Mouse (Mus musculus) forebrain, embryonic 11.5 days (tissue): Measurements from ENCODE around the gene Hipk2. TPM values are rescaled to one million over a fixed set of nuclear protein-coding genes. Genes with fewer than 3 reads are reported as not detected.

Source experiments
- ATAC-seq: fragments of 200-750 bp; cut with Nextera tagmentation; replicated peaks from 2 replicates; pipeline ENCODE4 v1.8.0; 2017; ENCODE audit warnings: moderate TSS enrichment; ENCODE audit not compliant: low FRiP score
- DNase-seq: peaks from one replicate; pipeline ENCODE4 v3.0.0-alpha.2; 2017; ENCODE audit warnings: low spot score
- H3K27ac ChIP-seq: fragments of 300-500 bp; sonication (generic); 2 replicates; pipeline ENCODE4 v1.5.1; 2014; ENCODE audit warnings: low read depth, low read length
- H3K27me3 ChIP-seq: fragments of 300-500 bp; sonication (generic); 2 replicates; pipeline ENCODE4 v1.6.1; 2014; ENCODE audit warnings: mild to moderate bottlenecking, low read length, mixed read lengths; ENCODE audit not compliant: control insufficient read depth, insufficient read depth
- H3K36me3 ChIP-seq: fragments of 300-500 bp; sonication (generic); 2 replicates; pipeline ENCODE4 v1.6.1; 2014; ENCODE audit warnings: mild to moderate bottlenecking, low read length, moderate library complexity, mixed read lengths; ENCODE audit not compliant: control insufficient read depth, insufficient read depth
- H3K4me1 ChIP-seq: fragments of 300-500 bp; sonication (generic); replicated peaks from 2 replicates; pipeline ENCODE4 v1.6.1; 2014; ENCODE audit warnings: low read length, mixed read lengths; ENCODE audit not compliant: control insufficient read depth, insufficient read depth
- H3K4me2 ChIP-seq: fragments of 300-500 bp; sonication (generic); 2 replicates; pipeline ENCODE4 v1.6.1; 2014; ENCODE audit warnings: low read depth, mild to moderate bottlenecking, low read length, moderate library complexity, mixed read lengths; ENCODE audit not compliant: severe bottlenecking
- H3K4me3 ChIP-seq: fragments of 300-500 bp; sonication (generic); 2 replicates; pipeline ENCODE4 v1.5.1; 2014; ENCODE audit warnings: low read depth, low read length
- H3K9ac ChIP-seq: fragments of 300-500 bp; sonication (generic); 2 replicates; pipeline ENCODE4 v1.6.1; 2014; ENCODE audit warnings: low read length
- H3K9me3 ChIP-seq: fragments of 300-500 bp; sonication (generic); 2 replicates; pipeline ENCODE4 v1.6.1; 2016; ENCODE audit warnings: low read length, mixed read lengths; ENCODE audit not compliant: control insufficient read depth
- WGBS: fragments of 180-500 bp; shearing (Covaris S2); extraction: QIAGEN DNeasy Blood & Tissue Kit; methylation state at CpG from one replicate; pipeline ENCODE4 v1.1.7; 2014; 5-methylcytosine and 5-hydroxymethylcytosine counted together
- polyA plus RNA-seq: library from polyadenylated mRNA; unstranded; fragments of >200 nt; fragmentation: Nextera tagmentation; extraction: Ambion mirVana; gene quantifications from 2 replicates; pipeline ENCODE4 v1.2.1, GENCODE M21; 2014

Gene Hipk2
- polyA plus RNA-seq, 1 experiment from 2014 or later: 31.0 TPM

GRCm38 (mm10) chr6:38910828-38911559, 35.0 kb upstream of the Hipk2 start:
- ATAC-seq (peak; percentile 46; the same call in 1 of the 2 replicates), DNase-seq (peak; percentile 77)
- Histone ChIP-seq H3K9ac (no peak overlapping the region), H3K36me3 (no peaks in the 10 kb centered on the region), H3K27me3 (no peaks in the 10 kb centered on the region), H3K4me3 (no peak overlapping the region), H3K4me1 (no peaks in the 10 kb centered on the region), H3K4me2 (no peak overlapping the region), H3K9me3 (no peaks in the 10 kb centered on the region), H3K27ac (no peak overlapping the region)
- 63% methylated on average over 3 of the region's 3 CpGs for WGBS

GRCm38 (mm10) chr6:38908401-38908800, 32.4 kb upstream of the Hipk2 start:
- no peaks in the 10 kb centered on the region for H3K9me3 ChIP-seq
- DNase-seq (no peak), ATAC-seq (no peak)
- H3K36me3 ChIP-seq: no peaks in the 10 kb centered on the region
- H3K4me1 ChIP-seq: no peaks in the 10 kb centered on the region
- H3K4me3 ChIP-seq: no peak overlapping the region
- H3K27ac ChIP-seq: no peak overlapping the region
- no peak overlapping the region for H3K4me2 ChIP-seq
- no peaks in the 10 kb centered on the region for H3K27me3 ChIP-seq
- 85% methylated on average over 6 of the region's 6 CpGs for WGBS
- H3K9ac ChIP-seq: no peak overlapping the region

- ATAC-seq: no peak
- H3K27me3 ChIP-seq: no peaks in the 10 kb centered on the region
- H3K9me3 ChIP-seq: no peaks in the 10 kb centered on the region
- H3K4me3 ChIP-seq: no peak overlapping the region
- WGBS: 79% methylated on average over 6 of the region's 6 CpGs
- no peaks in the 10 kb centered on the region for H3K4me1 ChIP-seq
- no peak overlapping the region for H3K4me2 ChIP-seq
- no peak for DNase-seq
- no peaks in the 10 kb centered on the region for H3K36me3 ChIP-seq
- no peak overlapping the region for H3K9ac ChIP-seq
- H3K27ac ChIP-seq: no peak overlapping the region
These were observed 30.0 kb upstream of the Hipk2 start for GRCm38 (mm10) chr6:38906005-38906404.

- Histone ChIP-seq H3K4me2 (no peak overlapping the region), H3K27ac (no peak overlapping the region), H3K4me1 (no peaks in the 10 kb centered on the region), H3K9ac (no peak overlapping the region), H3K36me3 (no peaks in the 10 kb centered on the region), H3K4me3 (no peak overlapping the region), H3K27me3 (no peaks in the 10 kb centered on the region), H3K9me3 (no peaks in the 10 kb centered on the region)
- DNase-seq (no peak), ATAC-seq (no peak)
- 85% methylated on average over 10 of the region's 10 CpGs for WGBS
These were observed 27.0 kb upstream of the Hipk2 start for GRCm38 (mm10) chr6:38902820-38903439.

GRCm38 (mm10) chr6:38901636-38902035, 25.7 kb upstream of the Hipk2 start:
- Histone ChIP-seq H3K4me2 (no peak overlapping the region), H3K27ac (no peak overlapping the region), H3K4me3 (no peak overlapping the region), H3K9ac (no peak overlapping the region), H3K36me3 (no peaks in the 10 kb centered on the region), H3K4me1 (0 out of 2 replicates have a peak, but pooled peaks cover 2% of the 10 kb centered on the region), H3K27me3 (no peaks in the 10 kb centered on the region), H3K9me3 (no peaks in the 10 kb centered on the region)
- 87% methylated on average over 3 of the region's 3 CpGs for WGBS
- ATAC-seq: no peak
- no peak for DNase-seq

- no peaks in the 10 kb centered on the region for H3K36me3 ChIP-seq
- WGBS: 84% methylated on average over 4 of the region's 4 CpGs
- ATAC-seq: no peak
- H3K27me3 ChIP-seq: no peaks in the 10 kb centered on the region
- no peak overlapping the region for H3K4me3 ChIP-seq
- no peaks in the 10 kb centered on the region for H3K9me3 ChIP-seq
- no peak overlapping the region for H3K27ac ChIP-seq
- DNase-seq: no peak
- 0 out of 2 replicates have a peak, but pooled peaks cover 2% of the 10 kb centered on the region for H3K4me1 ChIP-seq
- no peak overlapping the region for H3K4me2 ChIP-seq
- H3K9ac ChIP-seq: no peak overlapping the region
These were observed 25.2 kb upstream of the Hipk2 start for GRCm38 (mm10) chr6:38901152-38901551.

- Histone ChIP-seq H3K4me3 (no peak overlapping the region), H3K27ac (no peak overlapping the region), H3K9me3 (no peaks in the 10 kb centered on the region), H3K4me1 (0 out of 2 replicates have a peak, but pooled peaks cover 2% of the 10 kb centered on the region), H3K9ac (no peak overlapping the region), H3K4me2 (no peak overlapping the region), H3K27me3 (no peaks in the 10 kb centered on the region), H3K36me3 (no peaks in the 10 kb centered on the region)
- WGBS: 88% methylated on average over 4 of the region's 4 CpGs
- no peak for ATAC-seq
- no peak for DNase-seq
These were observed 24.6 kb upstream of the Hipk2 start for GRCm38 (mm10) chr6:38900479-38901126.

GRCm38 (mm10) chr6:38900073-38900472, 24.1 kb upstream of the Hipk2 start:
- ATAC-seq (no peak), DNase-seq (no peak)
- H3K4me2 ChIP-seq: no peak overlapping the region
- H3K9ac ChIP-seq: no peak overlapping the region
- no peak overlapping the region for H3K4me3 ChIP-seq
- no peaks in the 10 kb centered on the region for H3K36me3 ChIP-seq
- WGBS: 97% methylated on average over 4 of the region's 4 CpGs
- no peaks in the 10 kb centered on the region for H3K27me3 ChIP-seq
- 0 out of 2 replicates have a peak, but pooled peaks cover 2% of the 10 kb centered on the region for H3K4me1 ChIP-seq
- no peaks in the 10 kb centered on the region for H3K9me3 ChIP-seq
- H3K27ac ChIP-seq: no peak overlapping the region
